Mouse (Mus musculus) Patski (cell line): ENCODE results near the gene Arfgap3. TPM values are rescaled to one million over a fixed set of nuclear protein-coding genes. Genes with fewer than 3 reads are reported as not detected.

ENCODE experiments used
- ATAC-seq: fragments of 100-300 bp; one replicate; pipeline ENCODE4 v1.8.0; 2021
- CTCF ChIA-PET: fragments of 350-600 bp; sonication (Branson Sonifier 250); formaldehyde crosslinking; loops from one replicate; lab custom pipeline; 2022; ENCODE audit warnings: inconsistent platforms; lab: Charles Lee
- POLR2A ChIA-PET: fragments of 350-600 bp; sonication (Branson Sonifier 250); formaldehyde crosslinking; loops from one replicate; lab custom pipeline; 2022; ENCODE audit warnings: antibody characterized with exemption, inconsistent platforms; lab: Charles Lee
- DNase-seq: peaks from one replicate; pipeline ENCODE4 v3.0.0-alpha.2; 2011; ENCODE audit warnings: low read depth, low spot score
- H3K27me3 ChIP-seq: fragments of 371-371 bp; one replicate; pipeline ENCODE4 v1.5.1; 2021
- CTCF ChIP-seq: fragments of 100-300 bp; IDR thresholded peaks from one replicate; pipeline ENCODE4 v1.5.1; 2021
- in situ Hi-C: fragments of 300-500 bp; cut with MboI; formaldehyde crosslinking; loops from 3 replicates; pipeline ENCODE4 v1.11.1; 2018; ENCODE audit warnings: low pct_unique_long_range_greater_than_20kb, mixed read lengths
- polyA plus RNA-seq: library from polyadenylated mRNA; unstranded; gene quantifications from one replicate; pipeline ENCODE4 v1.2.3, GENCODE M21; 2021

Gene Arfgap3
- polyA plus RNA-seq, 1 experiment from 2014 or later = 43.5 TPM

DNA sequence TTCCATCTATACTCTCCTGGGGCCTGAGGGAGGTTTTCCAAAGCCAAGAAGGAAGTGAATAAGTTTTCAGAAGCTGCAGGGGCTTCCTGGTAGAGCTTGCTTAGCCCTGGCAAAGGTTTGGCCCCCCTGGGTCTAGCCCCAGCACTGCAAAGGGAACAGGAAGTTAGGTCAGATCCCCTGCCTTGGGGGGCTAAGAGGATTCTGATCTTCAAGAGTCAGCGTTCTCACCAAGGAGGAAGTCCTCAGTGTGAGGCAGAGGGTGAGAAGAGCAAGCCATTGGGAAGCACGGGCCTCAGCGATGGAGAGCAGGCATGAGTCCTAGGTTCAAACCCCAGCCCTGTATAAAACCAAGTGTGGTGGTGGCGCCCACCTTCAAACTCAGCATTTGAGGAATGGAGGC lies 93.6 kb downstream of the Arfgap3 start:
- in situ Hi-C loops = no loop called here
- ATAC-seq = no peak
- POLR2A ChIA-PET = no interaction called here
- peaks cover 3% of the 10 kb centered on the region for H3K27me3 ChIP-seq
- no peak for TF ChIP-seq CTCF
- CTCF ChIA-PET = no interaction called here
- no peak for DNase-seq

DNA sequence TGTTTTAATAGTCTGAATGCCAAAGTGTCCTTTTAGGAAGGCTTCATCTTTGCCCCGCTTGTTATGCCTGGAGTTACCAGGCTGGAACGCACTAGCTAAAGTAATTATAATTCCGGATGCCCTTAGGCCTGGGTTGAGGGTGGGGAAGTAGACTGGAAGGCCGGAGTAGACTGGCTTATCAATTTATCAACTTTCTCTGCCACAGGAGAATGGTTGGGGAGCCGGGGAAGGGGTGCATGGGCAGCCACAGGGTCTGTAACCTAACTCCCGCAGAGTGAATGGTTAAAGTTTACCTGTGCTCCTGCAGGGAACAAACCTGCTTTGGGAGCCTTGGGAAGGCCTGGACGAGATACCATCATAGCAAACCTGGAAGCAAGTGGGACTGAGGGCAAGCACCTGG lies 94.1 kb downstream of the Arfgap3 start:
- no peak for ATAC-seq
- ChIA-PET POLR2A (no interaction called here), CTCF (no interaction called here)
- DNase-seq = no peak
- H3K27me3 ChIP-seq = peaks cover 3% of the 10 kb centered on the region
- in situ Hi-C loops = no loop called here
- no peak for TF ChIP-seq CTCF

DNA sequence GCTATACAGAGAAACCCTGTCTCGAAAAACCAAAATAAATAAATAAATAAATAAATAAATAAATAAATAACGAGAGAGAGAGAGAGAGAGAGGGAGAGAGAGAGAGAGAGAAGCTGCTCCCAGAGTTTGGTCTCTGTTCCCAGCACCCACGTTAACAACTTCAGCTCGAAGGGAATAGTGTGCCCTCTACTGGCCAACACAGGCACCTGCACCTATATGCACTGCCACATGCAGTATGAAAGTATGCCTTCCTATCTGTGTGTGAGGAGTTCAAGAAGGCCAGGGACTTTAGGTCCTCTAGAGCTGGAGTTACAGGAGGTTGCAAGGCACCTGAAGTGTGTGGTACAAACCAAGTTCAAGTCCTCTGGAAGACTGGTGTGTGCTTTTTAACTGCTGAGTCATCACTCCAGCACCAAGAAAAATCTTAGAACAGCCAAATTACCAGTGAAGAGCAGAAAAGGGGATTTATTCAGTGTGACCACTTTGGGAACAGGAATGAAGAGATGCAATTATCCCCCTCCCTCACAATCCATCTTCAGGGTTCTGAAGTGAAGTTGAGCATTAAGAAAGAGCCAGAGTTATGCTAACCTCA lies 94.8 kb downstream of the Arfgap3 start:
- no peak for ATAC-seq
- no peak for TF ChIP-seq CTCF
- POLR2A ChIA-PET = no interaction called here
- H3K27me3 ChIP-seq = peaks cover 3% of the 10 kb centered on the region
- in situ Hi-C loops = no loop called here
- no peak for DNase-seq
- CTCF ChIA-PET = no interaction called here

DNA sequence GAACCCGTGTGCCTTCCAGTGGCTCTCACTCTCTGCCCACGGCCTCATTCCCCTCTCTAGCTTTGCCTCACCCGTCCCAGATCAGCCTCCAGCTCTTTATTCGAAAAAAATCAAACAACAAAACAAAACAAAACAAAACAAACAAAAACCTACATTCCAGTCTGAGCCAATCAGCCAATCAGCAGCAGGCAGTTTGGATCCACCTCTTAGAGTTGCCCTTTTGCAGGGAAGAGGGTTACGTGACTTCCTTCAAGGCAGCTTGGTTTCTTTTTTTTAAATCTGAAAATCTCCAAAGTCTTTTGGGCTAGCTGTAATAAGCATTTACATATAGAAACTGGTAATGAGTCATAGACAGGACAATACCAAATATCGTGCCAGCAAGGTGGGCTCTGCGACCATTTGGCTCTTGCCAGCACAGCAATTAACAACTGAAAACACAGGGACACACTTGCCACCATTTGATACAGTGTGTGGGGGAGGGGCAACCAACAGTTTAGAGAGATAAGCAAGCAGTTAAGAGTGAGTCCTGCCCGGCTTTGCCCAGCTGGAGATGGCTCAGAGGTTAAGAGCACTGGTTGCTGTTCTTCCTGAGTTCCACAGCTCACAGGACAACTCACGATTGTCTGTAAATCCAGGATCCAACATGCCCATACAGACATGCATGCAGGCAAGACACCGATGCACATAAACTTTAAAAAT lies 95.5 kb downstream of the Arfgap3 start:
- DNase-seq (no peak), ATAC-seq (no peak)
- ChIA-PET POLR2A (no interaction called here), CTCF (no interaction called here)
- TF ChIP-seq CTCF = no peak
- H3K27me3 ChIP-seq = peaks cover 3% of the 10 kb centered on the region
- in situ Hi-C loops = no loop called here

DNA sequence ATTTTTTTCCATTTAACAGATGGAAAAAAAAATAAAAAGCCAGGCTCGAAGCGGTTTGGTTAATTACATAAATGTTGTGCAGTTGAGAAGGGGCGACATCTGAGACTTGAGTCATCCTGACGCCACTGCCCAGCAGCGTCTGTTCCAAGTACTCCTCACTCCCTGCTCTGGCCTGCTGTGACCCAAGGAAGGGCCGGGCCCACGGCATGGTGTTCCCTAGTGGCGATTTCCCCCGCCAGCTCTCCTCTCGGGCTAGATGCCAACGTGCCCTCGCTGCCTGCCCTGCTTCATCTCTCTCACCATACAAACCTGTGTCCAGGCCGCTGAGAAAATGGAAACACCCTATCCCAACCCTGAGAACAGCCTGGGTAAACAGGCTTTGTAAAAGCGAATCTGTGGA lies 98.0 kb downstream of the Arfgap3 start:
- no peak for ATAC-seq
- CTCF ChIA-PET = no interaction called here

DNA sequence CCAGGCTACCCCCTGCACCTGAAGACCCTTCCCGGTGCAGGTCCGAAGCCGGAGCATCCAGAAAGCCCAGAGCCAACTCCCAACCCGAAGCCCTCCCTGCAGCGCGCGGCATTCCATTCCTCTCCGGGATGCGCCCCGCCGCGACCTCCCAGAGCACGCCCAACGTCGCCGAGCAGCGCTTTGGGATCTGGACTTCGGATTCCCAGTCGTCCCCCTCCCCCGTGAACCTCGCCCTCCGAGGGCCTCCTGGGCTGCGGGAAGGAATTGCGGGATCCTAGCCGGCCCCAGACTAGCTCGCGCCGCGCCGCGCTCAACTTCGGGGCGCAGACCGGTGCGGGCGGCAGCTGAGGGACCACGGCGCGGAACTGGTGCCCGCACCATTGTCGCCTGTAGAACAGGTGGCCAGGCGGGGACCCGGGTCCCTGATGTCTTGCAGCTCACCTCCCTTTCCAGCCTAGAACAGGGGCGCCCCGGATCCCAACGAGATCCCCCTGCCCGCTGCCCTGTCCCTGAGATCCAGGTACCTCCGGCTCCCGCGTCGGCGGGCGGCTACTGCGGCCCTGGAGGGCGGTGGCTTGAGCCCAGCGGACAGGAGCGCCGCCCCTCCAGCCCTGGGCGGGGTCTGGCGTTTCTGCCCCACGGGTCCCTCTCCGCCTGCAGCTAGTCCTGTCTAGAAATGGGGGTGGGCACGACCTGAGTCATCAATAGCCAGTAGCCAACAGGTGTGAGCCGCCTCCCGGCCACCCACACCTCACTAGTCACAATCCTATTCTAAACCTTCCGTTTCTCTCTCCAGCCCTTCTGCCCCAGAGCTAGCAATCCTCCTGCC lies 98.7 kb downstream of the Arfgap3 start, which contains the start of gene A4galt:
Gene A4galt (minus strand): TSS at position 599 of the 829 bp plus-strand sequence.
- in situ Hi-C loops = no loop called here
- ChIA-PET CTCF (no interaction called here), POLR2A (no interaction called here)
- no peak for DNase-seq
- H3K27me3 ChIP-seq = no peaks in the 10 kb centered on the region
- no peak for ATAC-seq
- TF ChIP-seq CTCF = no peak

More for the DNA sequence above, 98.0 kb downstream of the Arfgap3 start:
- POLR2A ChIA-PET = no interaction called here
- no peak for TF ChIP-seq CTCF
- no peak for DNase-seq
- H3K27me3 ChIP-seq = no peaks in the 10 kb centered on the region
- in situ Hi-C loops = no loop called here

DNA sequence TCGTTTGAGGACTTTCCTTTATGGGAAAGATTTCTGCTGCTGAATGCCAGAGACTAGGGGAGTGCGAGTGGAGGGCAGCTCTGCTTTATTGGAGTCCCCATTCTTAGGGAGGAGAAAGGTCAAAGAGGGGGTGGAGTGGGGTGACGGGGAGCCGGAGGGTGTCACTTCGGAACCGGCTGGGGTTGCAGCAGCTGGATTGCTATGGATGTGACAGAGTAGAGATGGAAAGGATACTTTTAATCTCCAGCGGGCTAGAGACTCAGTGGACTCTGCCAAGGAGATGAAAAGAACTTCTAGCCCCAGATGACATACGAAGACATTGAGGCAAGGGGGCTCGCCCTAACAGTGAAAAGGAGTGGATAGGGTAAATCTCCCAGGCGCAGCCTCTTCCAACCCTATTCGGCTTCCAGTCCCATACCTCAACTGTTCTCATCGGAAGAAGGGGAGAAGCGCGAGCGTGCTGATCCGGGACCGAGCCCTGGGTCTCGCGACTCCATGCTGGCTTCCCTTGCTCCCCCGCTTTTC lies 99.3 kb downstream of the Arfgap3 start:
- ATAC-seq = no peak
- ChIA-PET POLR2A (no interaction called here), CTCF (no interaction called here)
- H3K27me3 ChIP-seq = no peaks in the 10 kb centered on the region
- no peak for DNase-seq
- TF ChIP-seq CTCF = no peak
- in situ Hi-C loops = no loop called here

Other genes with a start within 250 kb of the Arfgap3 start
- gene Rrp7a, start 227.4 kb downstream of the Arfgap3 start, polyA plus RNA-seq = 90.6 TPM
- 97.2 TPM for gene Poldip3, start 200.9 kb downstream of the Arfgap3 start, polyA plus RNA-seq
- gene Cyb5r3, start 177.7 kb downstream of the Arfgap3 start, polyA plus RNA-seq = 466 TPM
- gene A4galt, start 98.5 kb downstream of the Arfgap3 start, polyA plus RNA-seq = 0.46 TPM
- gene Pacsin2, start 114.4 kb upstream of the Arfgap3 start, polyA plus RNA-seq = 126 TPM
- 28.2 TPM for gene Ttll1, start 160.6 kb upstream of the Arfgap3 start, polyA plus RNA-seq
- 0.15 TPM for gene Bik, start 176.6 kb upstream of the Arfgap3 start, polyA plus RNA-seq
- gene Tspo, start 213.3 kb upstream of the Arfgap3 start, polyA plus RNA-seq = 226 TPM
- gene Mcat, start 213.5 kb upstream of the Arfgap3 start, polyA plus RNA-seq = 26.7 TPM
- 53.0 TPM for gene Ttll12, start 244.9 kb upstream of the Arfgap3 start, polyA plus RNA-seq